Mouse (Mus musculus): Measurements from ENCODE around the gene Rbm24. TPM values are rescaled to one million over a fixed set of nuclear protein-coding genes. Genes with fewer than 3 reads are reported as not detected.

Rbm24 gene
- not detected in 2 replicates for polyA plus RNA-seq (2012; ENCODE audit: insufficient read depth, low replicate concordance)

DNA sequence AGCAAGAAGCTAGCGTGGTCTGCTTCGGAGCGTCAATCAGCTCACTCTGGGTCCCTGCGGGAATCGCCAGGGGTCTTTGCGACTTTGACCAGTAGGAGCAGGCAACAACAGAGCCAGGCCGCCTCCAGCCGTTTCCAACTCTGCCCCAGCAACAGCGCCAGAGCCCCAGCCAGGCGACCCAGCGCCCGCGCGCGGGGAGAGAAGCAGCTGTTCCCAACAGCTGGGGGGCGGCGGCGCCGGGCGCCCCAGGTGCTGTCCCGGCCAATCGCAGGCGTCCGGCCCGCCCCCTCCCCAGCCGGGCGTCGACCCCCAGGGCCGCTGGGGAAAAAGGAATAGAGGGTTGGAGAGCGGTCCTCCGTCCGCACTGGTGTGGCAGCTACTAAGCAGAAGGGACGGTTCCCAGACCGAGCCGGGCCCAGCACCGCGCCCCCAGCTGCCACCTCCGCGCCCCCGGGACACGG, at the start of gene Rbm24:
TSS of gene Rbm24 (plus strand) at position 294 of the 461 bp plus-strand sequence.
- TF ChIP-seq FLI1 (IDR thresholded peaks at IDR 0.05; ENCODE audit: low read length) (no peak), GATA1 (IDR thresholded peaks at IDR 0.05; ENCODE audit: borderline replicate concordance, low read length) (no peak)
- H3K27me3 ChIP-seq (replicated peaks): peaks cover 61% of the 10 kb centered on the region
- H3K9me3 ChIP-seq: 0 out of 2 replicates have a peak, but pooled peaks cover 3% of the 10 kb centered on the region
- H3K4me1 ChIP-seq: peaks cover 15% of the 10 kb centered on the region
- H3K4me3 ChIP-seq (replicated peaks): peak within 1 kb of the TSS; percentile 90
- H3K36me3 ChIP-seq (replicated peaks; ENCODE audit: low read length): no peaks in the 10 kb centered on the region

DNA sequence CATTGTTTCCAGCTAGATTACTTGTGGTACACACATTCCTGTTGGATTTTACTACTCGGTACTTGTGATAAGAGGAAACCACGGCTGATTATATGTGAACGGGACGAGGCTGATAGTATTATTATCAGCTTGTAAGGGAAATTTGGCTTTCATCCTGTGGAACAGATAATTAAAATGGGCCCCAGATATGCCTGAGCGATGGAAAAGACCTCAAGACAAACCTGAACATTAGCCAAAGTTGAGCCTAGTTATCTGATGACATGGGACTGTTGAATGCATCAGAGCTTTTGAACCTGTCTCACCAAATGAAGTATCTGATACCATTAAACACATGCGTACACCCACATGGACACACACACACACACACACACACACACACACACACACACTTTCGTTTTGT, 45.4 kb upstream of the Rbm24 start:
- no peak for TF ChIP-seq FLI1 (IDR thresholded peaks at IDR 0.05; ENCODE audit: low read length)
- no peak for TF ChIP-seq GATA1 (IDR thresholded peaks at IDR 0.05; ENCODE audit: borderline replicate concordance, low read length)
- peaks cover 5% of the 10 kb centered on the region; the same call in 1 of the 2 replicates for H3K9me3 ChIP-seq
- H3K4me3 ChIP-seq (replicated peaks): no peak overlapping the region
- H3K4me1 ChIP-seq: peaks cover 9% of the 10 kb centered on the region; the same call in 1 of the 2 replicates
- no peaks in the 10 kb centered on the region for H3K36me3 ChIP-seq (replicated peaks; ENCODE audit: low read length)
- peaks cover 2% of the 10 kb centered on the region for H3K27me3 ChIP-seq (replicated peaks)

DNA sequence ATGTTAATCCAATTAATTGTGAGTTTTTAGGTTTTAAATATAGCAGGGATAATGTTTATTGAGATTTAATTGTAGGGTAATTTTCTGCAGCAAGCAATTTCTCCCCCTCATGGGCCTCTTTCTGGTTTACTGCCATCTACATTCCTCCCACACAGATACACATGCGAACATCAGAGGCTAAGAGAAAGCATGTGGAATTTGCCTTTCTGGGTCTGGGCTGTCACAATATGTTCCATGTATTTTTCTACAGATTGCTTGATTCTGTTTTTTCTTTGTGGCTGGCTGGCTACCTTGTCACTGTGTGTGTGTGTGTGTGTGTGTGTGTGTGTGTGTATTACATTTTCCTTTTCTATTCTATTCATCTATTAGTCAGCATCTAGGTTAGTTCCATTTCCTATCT, 42.9 kb upstream of the Rbm24 start:
- H3K27me3 ChIP-seq (replicated peaks): no peaks in the 10 kb centered on the region
- TF ChIP-seq FLI1 (IDR thresholded peaks at IDR 0.05; ENCODE audit: low read length) (no peak), GATA1 (IDR thresholded peaks at IDR 0.05; ENCODE audit: borderline replicate concordance, low read length) (no peak)
- no peaks in the 10 kb centered on the region for H3K36me3 ChIP-seq (replicated peaks; ENCODE audit: low read length)
- no peak overlapping the region for H3K4me3 ChIP-seq (replicated peaks)
- peaks cover 6% of the 10 kb centered on the region; the same call in 1 of the 2 replicates for H3K4me1 ChIP-seq
- 0 out of 2 replicates have a peak, but pooled peaks cover 2% of the 10 kb centered on the region for H3K9me3 ChIP-seq

DNA sequence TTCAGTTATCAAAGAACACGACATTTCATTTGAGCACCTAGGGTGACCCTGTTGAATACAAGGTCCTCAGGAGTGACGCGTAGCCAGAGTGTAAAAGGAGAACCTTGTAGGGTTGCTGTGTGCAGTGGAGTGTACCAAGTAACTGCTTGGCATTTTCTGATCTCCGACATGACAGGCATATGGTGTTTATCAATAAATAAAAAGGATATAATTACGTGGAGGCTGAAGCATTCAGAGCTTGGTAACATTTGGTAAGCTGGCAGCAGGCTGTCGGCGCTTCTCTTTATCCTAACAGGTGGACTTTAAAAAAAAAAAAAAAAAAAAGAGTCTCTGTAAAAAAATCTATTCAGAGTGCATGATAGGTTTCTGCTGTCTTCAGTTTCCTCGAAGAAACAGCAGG, 30.8 kb upstream of the Rbm24 start:
- Histone ChIP-seq H3K27me3 (replicated peaks) (no peaks in the 10 kb centered on the region), H3K36me3 (replicated peaks; ENCODE audit: low read length) (no peaks in the 10 kb centered on the region), H3K9me3 (peaks cover 11% of the 10 kb centered on the region), H3K4me1 (no peaks in the 10 kb centered on the region), H3K4me3 (replicated peaks) (no peak overlapping the region)
- TF ChIP-seq GATA1 (IDR thresholded peaks at IDR 0.05; ENCODE audit: borderline replicate concordance, low read length): no peak
- no peak for TF ChIP-seq FLI1 (IDR thresholded peaks at IDR 0.05; ENCODE audit: low read length)

- Histone ChIP-seq H3K4me1 (no peaks in the 10 kb centered on the region), H3K4me3 (replicated peaks) (no peak overlapping the region), H3K36me3 (replicated peaks; ENCODE audit: low read length) (no peaks in the 10 kb centered on the region), H3K9me3 (peaks cover 11% of the 10 kb centered on the region), H3K27me3 (replicated peaks) (no peaks in the 10 kb centered on the region)
- TF ChIP-seq FLI1 (IDR thresholded peaks at IDR 0.05; ENCODE audit: low read length) (no peak), GATA1 (IDR thresholded peaks at IDR 0.05; ENCODE audit: borderline replicate concordance, low read length) (no peak)
Observed at GRCm38 (mm10) chr13:46391654-46392053, 26.6 kb upstream of the Rbm24 start.

- no peaks in the 10 kb centered on the region for H3K27me3 ChIP-seq (replicated peaks)
- no peaks in the 10 kb centered on the region for H3K4me1 ChIP-seq
- H3K4me3 ChIP-seq (replicated peaks): no peak overlapping the region
- H3K9me3 ChIP-seq: peaks cover 9% of the 10 kb centered on the region
- TF ChIP-seq FLI1 (IDR thresholded peaks at IDR 0.05; ENCODE audit: low read length) (no peak), GATA1 (IDR thresholded peaks at IDR 0.05; ENCODE audit: borderline replicate concordance, low read length) (no peak)
- no peaks in the 10 kb centered on the region for H3K36me3 ChIP-seq (replicated peaks; ENCODE audit: low read length)
Observed at GRCm38 (mm10) chr13:46392893-46393292, 25.3 kb upstream of the Rbm24 start.

DNA sequence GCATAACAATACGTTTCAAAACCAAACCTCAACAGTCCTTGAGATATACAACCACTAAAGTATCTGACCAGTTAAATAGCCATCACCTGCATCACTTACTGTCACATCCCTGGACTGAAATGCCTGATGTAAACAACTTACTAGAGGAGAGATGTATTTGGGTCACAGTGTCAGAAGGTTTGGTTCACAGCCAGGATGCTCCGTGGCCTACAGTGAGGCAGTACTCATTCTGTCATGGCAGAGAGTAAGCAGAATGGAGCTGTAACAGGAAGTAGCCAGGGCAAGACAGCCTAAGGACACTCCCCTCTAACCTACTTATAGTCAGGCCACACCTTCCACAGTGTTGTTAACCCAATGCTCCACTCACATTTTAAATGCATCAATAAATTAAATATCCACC, 24.3 kb upstream of the Rbm24 start:
- no peak overlapping the region for H3K4me3 ChIP-seq (replicated peaks)
- H3K4me1 ChIP-seq: no peaks in the 10 kb centered on the region
- H3K36me3 ChIP-seq (replicated peaks; ENCODE audit: low read length): no peaks in the 10 kb centered on the region
- no peaks in the 10 kb centered on the region for H3K9me3 ChIP-seq
- TF ChIP-seq GATA1 (IDR thresholded peaks at IDR 0.05; ENCODE audit: borderline replicate concordance, low read length): no peak
- no peak for TF ChIP-seq FLI1 (IDR thresholded peaks at IDR 0.05; ENCODE audit: low read length)
- H3K27me3 ChIP-seq (replicated peaks): no peaks in the 10 kb centered on the region

DNA sequence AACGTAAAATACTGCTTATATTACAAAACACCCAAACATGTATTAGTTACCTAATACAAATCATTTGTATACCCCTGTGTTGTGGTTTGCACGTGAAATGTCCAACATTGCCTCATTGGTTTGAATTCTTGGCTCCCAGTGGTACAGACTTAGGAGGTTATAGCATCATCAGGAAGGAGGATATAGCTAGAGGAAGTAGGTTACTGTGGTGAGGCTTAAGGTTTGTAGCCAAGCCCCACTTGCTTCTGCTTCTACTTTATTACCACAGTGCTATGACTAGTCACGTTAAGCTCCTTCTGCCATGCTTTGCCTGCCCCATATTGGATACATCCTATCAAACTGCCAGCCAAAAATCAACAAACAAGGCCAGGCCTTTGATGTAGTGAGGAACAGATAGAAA, 21.0 kb upstream of the Rbm24 start:
- Histone ChIP-seq H3K4me3 (replicated peaks) (no peak overlapping the region), H3K9me3 (no peaks in the 10 kb centered on the region), H3K36me3 (replicated peaks; ENCODE audit: low read length) (no peaks in the 10 kb centered on the region), H3K4me1 (no peaks in the 10 kb centered on the region), H3K27me3 (replicated peaks) (no peaks in the 10 kb centered on the region)
- TF ChIP-seq FLI1 (IDR thresholded peaks at IDR 0.05; ENCODE audit: low read length): no peak
- no peak for TF ChIP-seq GATA1 (IDR thresholded peaks at IDR 0.05; ENCODE audit: borderline replicate concordance, low read length)

DNA sequence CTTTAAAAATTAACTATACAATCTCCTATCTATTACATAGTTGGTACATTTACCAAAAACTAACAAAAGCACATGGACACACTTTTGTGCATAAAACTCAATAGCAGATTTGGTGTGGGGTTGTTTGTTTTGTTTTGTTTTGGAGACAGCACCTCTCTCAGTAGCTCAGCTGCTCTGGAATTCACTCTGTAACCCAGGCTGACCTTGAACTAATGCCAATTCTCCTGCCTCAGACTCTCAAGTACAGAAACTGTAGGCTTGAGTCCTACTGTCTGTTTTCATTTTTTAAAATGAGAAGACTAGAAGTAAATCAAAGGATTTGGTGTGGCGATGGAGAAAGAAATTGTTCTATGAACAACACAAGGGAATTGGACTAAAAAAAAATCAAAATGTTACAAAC, 11.1 kb upstream of the Rbm24 start:
- no peak for TF ChIP-seq FLI1 (IDR thresholded peaks at IDR 0.05; ENCODE audit: low read length)
- no peak for TF ChIP-seq GATA1 (IDR thresholded peaks at IDR 0.05; ENCODE audit: borderline replicate concordance, low read length)
- Histone ChIP-seq H3K9me3 (peaks cover 16% of the 10 kb centered on the region), H3K27me3 (replicated peaks) (peaks cover 3% of the 10 kb centered on the region), H3K4me1 (no peaks in the 10 kb centered on the region), H3K4me3 (replicated peaks) (no peak overlapping the region), H3K36me3 (replicated peaks; ENCODE audit: low read length) (no peaks in the 10 kb centered on the region)

DNA sequence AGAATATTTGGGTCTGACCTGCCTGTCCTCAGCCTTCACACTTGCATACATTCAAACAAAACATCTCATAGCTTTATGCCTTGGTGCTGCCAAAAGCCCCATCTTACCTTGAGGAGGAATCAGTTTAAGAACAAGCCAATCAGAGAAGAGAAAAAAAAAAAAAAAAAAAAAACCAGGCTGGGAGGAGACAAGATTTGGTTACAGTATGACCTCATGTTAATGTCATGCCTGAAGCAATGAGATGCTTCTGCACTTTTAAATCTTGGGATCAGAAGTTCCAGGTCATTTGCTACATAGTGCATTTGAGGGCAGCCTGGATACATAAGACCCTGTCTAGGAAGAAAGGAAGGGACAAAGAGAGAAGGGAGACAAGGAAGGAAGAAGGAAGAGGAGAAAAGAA, 6.0 kb upstream of the Rbm24 start:
- TF ChIP-seq GATA1 (IDR thresholded peaks at IDR 0.05; ENCODE audit: borderline replicate concordance, low read length): no peak
- no peak for TF ChIP-seq FLI1 (IDR thresholded peaks at IDR 0.05; ENCODE audit: low read length)
- Histone ChIP-seq H3K4me1 (no peaks in the 10 kb centered on the region), H3K27me3 (replicated peaks) (peaks cover 28% of the 10 kb centered on the region), H3K4me3 (replicated peaks) (no peak overlapping the region), H3K36me3 (replicated peaks; ENCODE audit: low read length) (no peaks in the 10 kb centered on the region), H3K9me3 (peaks cover 8% of the 10 kb centered on the region)
